Mouse (Mus musculus) NIH3T3 (cell line): ENCODE data around the gene C1rb.
"Not testable (repeated sequence)": the region's sequence is repeated elsewhere in the genome, so short reads cannot be mapped to it uniquely, and the experiment has no call there.

Source experiments
- DNase-seq: peaks from one replicate; pipeline ENCODE4 v3.0.0-alpha.2; 2012; ENCODE audit warnings: low read depth

The C1rb gene

GRCm38 (mm10) chr6:124593121-124593520, 23.0 kb downstream of the C1rb start:
- DNase-seq: no peak

GRCm38 (mm10) chr6:124602031-124602430, 31.9 kb downstream of the C1rb start:
- no peak for DNase-seq

GRCm38 (mm10) chr6:124625612-124626011, 55.5 kb downstream of the C1rb start:
- DNase-seq: no peak

DNA sequence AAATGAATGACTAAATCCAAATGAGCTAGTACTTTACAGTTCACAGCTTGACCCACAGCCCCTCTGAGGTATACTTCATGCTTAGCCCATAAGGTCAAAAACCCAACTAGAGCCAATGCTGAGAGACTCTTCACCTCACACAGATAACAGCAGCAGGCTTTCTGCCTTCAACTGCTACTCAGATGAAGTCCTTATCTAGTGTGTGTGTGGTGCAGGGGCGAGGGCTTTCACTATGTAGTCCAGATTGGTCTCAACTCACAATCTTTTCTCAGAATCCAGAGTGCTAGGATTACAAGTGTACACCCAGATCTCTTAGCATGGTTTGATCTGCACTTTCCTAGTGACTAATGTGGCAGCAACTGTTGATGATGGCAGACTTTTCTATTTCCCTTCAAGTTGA, 56.1 kb downstream of the C1rb start:
- DNase-seq: not testable (repeated sequence)

GRCm38 (mm10) chr6:124630763-124631162, 60.7 kb downstream of the C1rb start:
- DNase-seq: peak; percentile 61
